Comparison of ENCODE assay signal across 17 mouse cellular contexts in the genomic region with DNA sequence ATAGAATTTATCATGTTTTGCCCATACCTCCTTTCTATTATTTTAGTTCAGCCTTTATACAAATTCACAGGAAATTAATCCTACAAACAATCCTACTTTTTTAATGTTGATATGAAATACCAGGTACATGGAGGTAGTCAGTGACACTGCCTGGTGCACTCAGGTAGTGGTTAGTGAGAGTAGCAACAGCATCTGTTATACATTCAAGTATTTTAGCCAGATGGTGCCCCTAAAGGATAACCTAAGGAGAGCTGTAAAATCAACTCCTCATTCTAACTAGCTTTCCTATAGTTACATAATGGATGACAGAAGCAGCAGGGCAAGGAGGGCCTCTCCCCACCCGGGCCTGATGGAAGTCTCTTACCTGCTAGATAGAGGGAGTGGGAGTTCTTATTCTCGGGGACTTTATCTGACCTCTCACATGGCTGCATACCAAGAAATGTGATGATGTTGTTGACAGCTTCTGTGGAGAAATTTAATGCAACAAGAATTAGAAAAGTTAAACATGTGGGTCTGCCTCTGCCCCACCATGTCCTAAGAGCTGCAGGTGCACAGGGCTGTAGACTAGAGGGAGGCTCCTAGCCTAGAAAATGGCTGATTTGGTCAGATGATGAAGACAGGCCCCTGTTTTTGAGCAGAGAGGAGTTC. TPM values are rescaled to one million over a fixed set of nuclear protein-coding genes. Genes with fewer than 3 reads are reported as not detected.
A peak's percentile ranks its signal among the peaks of the same experiment; 100 is the strongest.
DNase-seq lines count a peak whose midpoint lies in the region; ATAC-seq lines count a peak whose summit lies in the region.
"Had no signal": no experiment of that assay in that cellular context is flagged by ENCODE, and none has a peak within 500 bp of the region (broad histone marks: within the 10 kb centered on the region; RNA-seq: fewer than 3 reads in every experiment).

No protein-coding gene starts in this region.

- no peak overlapping the region for H3K9ac ChIP-seq in forebrain, embryonic 11.5 days (ENCODE audit: low read length)
- no peak overlapping the region for H3K9ac ChIP-seq in forebrain, embryonic 15.5 days (replicated peaks)
- H3K9ac ChIP-seq in heart, embryonic 15.5 days = no peak overlapping the region
- no peak overlapping the region for H3K9ac ChIP-seq in limb, embryonic 11.5 days (ENCODE audit: low read length)
- H3K9ac ChIP-seq in limb, embryonic 13.5 days = no peak overlapping the region
- H3K9ac ChIP-seq: embryonic facial prominence, embryonic 12.5 days; liver, embryonic 12.5 days had no signal

- H3K4me1 ChIP-seq in forebrain, embryonic 11.5 days (replicated peaks; ENCODE audit: control insufficient read depth, insufficient read depth, low read length) = no peaks in the 10 kb centered on the region
- H3K4me1 ChIP-seq in forebrain, embryonic 15.5 days = peaks cover 9% of the 10 kb centered on the region
- H3K4me1 ChIP-seq in heart, embryonic 15.5 days (replicated peaks) = 0 out of 2 replicates have a peak, but pooled peaks cover 11% of the 10 kb centered on the region
- 0 out of 2 replicates have a peak, but pooled peaks cover 2% of the 10 kb centered on the region for H3K4me1 ChIP-seq in limb, embryonic 11.5 days (ENCODE audit: control insufficient read depth, insufficient read depth, low read length)
- 0 out of 2 replicates have a peak, but pooled peaks cover 2% of the 10 kb centered on the region for H3K4me1 ChIP-seq in limb, embryonic 10.5 days
- 0 out of 2 replicates have a peak, but pooled peaks cover 5% of the 10 kb centered on the region for H3K4me1 ChIP-seq in limb, embryonic 13.5 days
- H3K4me1 ChIP-seq: embryonic facial prominence, embryonic 12.5 days; liver, embryonic 12.5 days had no signal

- no peak for DNase-seq in forebrain, embryonic 11.5 days (ENCODE audit: low spot score)
- DNase-seq in heart, postnatal 25 days (ENCODE audit: low spot score) = no peak
- peak; percentile 62 for DNase-seq in limb, embryonic 11.5 days (ENCODE audit: low spot score)
- DNase-seq in limb, embryonic 10.5 days (ENCODE audit: low spot score) = no peak
- DNase-seq in thymus, postnatal 25 days = no peak
- DNase-seq: adrenal gland, adult 2 months; cerebellum, postnatal 10 days; gastrocnemius, postnatal 14 days; kidney, postnatal 4 days; retina, postnatal 1 day had no signal

- 51% methylated on average over 2 of the region's 2 CpGs for WGBS in forebrain, embryonic 11.5 days
- 38% methylated on average over 2 of the region's 2 CpGs for WGBS in forebrain, embryonic 15.5 days
- 31% methylated on average over 2 of the region's 2 CpGs for WGBS in heart, embryonic 15.5 days
- 33% methylated on average over 2 of the region's 2 CpGs for WGBS in limb, embryonic 11.5 days
- WGBS in limb, embryonic 10.5 days = 45% methylated on average over 2 of the region's 2 CpGs
- 28% methylated on average over 2 of the region's 2 CpGs for WGBS in limb, embryonic 13.5 days

- no peaks in the 10 kb centered on the region for H3K27me3 ChIP-seq in forebrain, embryonic 11.5 days (ENCODE audit: control insufficient read depth, insufficient read depth, low read length)
- H3K27me3 ChIP-seq in forebrain, embryonic 15.5 days = no peaks in the 10 kb centered on the region
- H3K27me3 ChIP-seq in heart, embryonic 15.5 days = no peaks in the 10 kb centered on the region
- no peaks in the 10 kb centered on the region for H3K27me3 ChIP-seq in limb, embryonic 11.5 days (ENCODE audit: control insufficient read depth, insufficient read depth, low read length)
- H3K27me3 ChIP-seq in limb, embryonic 10.5 days (ENCODE audit: low read depth, poor library complexity, severe bottlenecking) = no peaks in the 10 kb centered on the region
- no peaks in the 10 kb centered on the region for H3K27me3 ChIP-seq in limb, embryonic 13.5 days
- H3K27me3 ChIP-seq: embryonic facial prominence, embryonic 12.5 days; liver, embryonic 12.5 days had no signal

- no peaks in the 10 kb centered on the region for H3K9me3 ChIP-seq in forebrain, embryonic 11.5 days (ENCODE audit: control insufficient read depth, low read length)
- H3K9me3 ChIP-seq in forebrain, embryonic 15.5 days = no peaks in the 10 kb centered on the region
- no peaks in the 10 kb centered on the region for H3K9me3 ChIP-seq in heart, embryonic 15.5 days (replicated peaks)
- no peaks in the 10 kb centered on the region for H3K9me3 ChIP-seq in limb, embryonic 11.5 days (ENCODE audit: control insufficient read depth, low read length)
- no peaks in the 10 kb centered on the region for H3K9me3 ChIP-seq in limb, embryonic 10.5 days (replicated peaks)
- no peaks in the 10 kb centered on the region for H3K9me3 ChIP-seq in limb, embryonic 13.5 days
- H3K9me3 ChIP-seq: embryonic facial prominence, embryonic 12.5 days; liver, embryonic 12.5 days had no signal

- no peak overlapping the region for H3K27ac ChIP-seq in forebrain, embryonic 11.5 days (ENCODE audit: low read depth, low read length)
- H3K27ac ChIP-seq in forebrain, embryonic 15.5 days (replicated peaks) = no peak overlapping the region; the same call in 1 of the 2 replicates
- H3K27ac ChIP-seq in heart, embryonic 15.5 days = no peak overlapping the region
- no peak overlapping the region for H3K27ac ChIP-seq in limb, embryonic 11.5 days (replicated peaks; ENCODE audit: low read depth, low read length)
- no peak overlapping the region for H3K27ac ChIP-seq in limb, embryonic 10.5 days
- no peak overlapping the region for H3K27ac ChIP-seq in limb, embryonic 13.5 days
- H3K27ac ChIP-seq: embryonic facial prominence, embryonic 12.5 days; liver, embryonic 12.5 days had no signal

- H3K4me3 ChIP-seq in forebrain, embryonic 11.5 days (ENCODE audit: low read depth, low read length) = no peak overlapping the region
- no peak overlapping the region for H3K4me3 ChIP-seq in forebrain, embryonic 15.5 days
- H3K4me3 ChIP-seq in heart, embryonic 15.5 days = no peak overlapping the region
- no peak overlapping the region for H3K4me3 ChIP-seq in limb, embryonic 11.5 days (ENCODE audit: low read depth, low read length)
- H3K4me3 ChIP-seq in limb, embryonic 10.5 days = no peak overlapping the region
- no peak overlapping the region for H3K4me3 ChIP-seq in limb, embryonic 13.5 days
- H3K4me3 ChIP-seq: embryonic facial prominence, embryonic 12.5 days; liver, embryonic 12.5 days had no signal

- peaks cover 8% of the 10 kb centered on the region; the same call in 1 of the 2 replicates for H3K36me3 ChIP-seq in forebrain, embryonic 11.5 days (ENCODE audit: control insufficient read depth, insufficient read depth, low read length)
- peaks cover 46% of the 10 kb centered on the region for H3K36me3 ChIP-seq in forebrain, embryonic 15.5 days
- peaks cover 44% of the 10 kb centered on the region for H3K36me3 ChIP-seq in heart, embryonic 15.5 days
- peaks cover 4% of the 10 kb centered on the region; the same call in 1 of the 2 replicates for H3K36me3 ChIP-seq in limb, embryonic 11.5 days (ENCODE audit: control insufficient read depth, insufficient read depth, low read length)
- peaks cover 66% of the 10 kb centered on the region for H3K36me3 ChIP-seq in limb, embryonic 10.5 days
- H3K36me3 ChIP-seq in limb, embryonic 13.5 days = peaks cover 48% of the 10 kb centered on the region

- no peak overlapping the region for H3K4me2 ChIP-seq in forebrain, embryonic 11.5 days (ENCODE audit: low read depth, low read length, severe bottlenecking)
- H3K4me2 ChIP-seq in forebrain, embryonic 15.5 days (replicated peaks) = no peak overlapping the region
- no peak overlapping the region for H3K4me2 ChIP-seq in heart, embryonic 15.5 days
- H3K4me2 ChIP-seq in limb, embryonic 11.5 days (ENCODE audit: low read depth, severe bottlenecking) = no peak overlapping the region
- no peak overlapping the region for H3K4me2 ChIP-seq in limb, embryonic 13.5 days (replicated peaks)
- H3K4me2 ChIP-seq: embryonic facial prominence, embryonic 12.5 days; liver, embryonic 12.5 days had no signal

- intact Hi-C loops in heart, postnatal 25 days (cut with DNase I) = no loop called here

- 0 out of 2 replicates have a peak, but pooled peaks have one; percentile 46 for ATAC-seq in forebrain, embryonic 11.5 days (replicated peaks; ENCODE audit: low FRiP score)
- ATAC-seq in forebrain, embryonic 15.5 days (replicated peaks) = no peak
- peak; percentile 28 for ATAC-seq in heart, embryonic 15.5 days (replicated peaks; ENCODE audit: insufficient number of reproducible peaks, insufficient read depth, low FRiP score, low read depth)
- peak; percentile 61 for ATAC-seq in limb, embryonic 11.5 days (ENCODE audit: insufficient number of reproducible peaks, low FRiP score, low TSS enrichment, low read depth)
- peak; percentile 26; the same call in 1 of the 2 replicates for ATAC-seq in limb, embryonic 13.5 days (ENCODE audit: low FRiP score, low read depth)
- ATAC-seq: inflammation-experienced regulatory T-cells, adult 6 months; liver, embryonic 12.5 days; midbrain, embryonic 16.5 days had no signal

RNA-seq across cellular contexts. Expression of a gene that starts 25.8 kb away (rescaled TPM):
- polyA plus RNA-seq in forebrain, embryonic 11.5 days (2014; fragmentation: Nextera tagmentation; extraction: Ambion mirVana) = 1,661 and 1,678 TPM in 2 replicates
- polyA plus RNA-seq in forebrain, embryonic 15.5 days (2015; fragmentation: Nextera tagmentation; extraction: Ambion mirVana) = 313 and 315 TPM in 2 replicates
- 1,527 and 1,993 TPM in 2 replicates for polyA plus RNA-seq in heart, embryonic 15.5 days (2015; fragmentation: Nextera tagmentation; extraction: Ambion mirVana)
- total RNA-seq in heart, postnatal 25 days (2021) = 10 to 100 TPM; 12.3 to 15.2 TPM
- 2,834 and 2,987 TPM in 2 replicates for polyA plus RNA-seq in limb, embryonic 11.5 days (2014; fragmentation: Nextera tagmentation; extraction: Ambion mirVana)
- 3,140 and 3,810 TPM in 2 replicates for polyA plus RNA-seq in limb, embryonic 10.5 days (2016; fragmentation: Nextera tagmentation; extraction: Ambion mirVana)
- polyA plus RNA-seq in limb, embryonic 13.5 days (2015; fragmentation: Nextera tagmentation; extraction: Ambion mirVana) = 1,770 and 1,957 TPM in 2 replicates

RNA-seq across cellular contexts. Expression of a gene that starts 55.6 kb away (rescaled TPM):
- 21.6 and 24.1 TPM in 2 replicates for polyA plus RNA-seq in forebrain, embryonic 11.5 days (2014; fragmentation: Nextera tagmentation; extraction: Ambion mirVana)
- polyA plus RNA-seq in forebrain, embryonic 15.5 days (2015; fragmentation: Nextera tagmentation; extraction: Ambion mirVana) = 14.9 and 17.3 TPM in 2 replicates
- 9.3 and 10.0 TPM in 2 replicates for polyA plus RNA-seq in heart, embryonic 15.5 days (2015; fragmentation: Nextera tagmentation; extraction: Ambion mirVana)
- 1 to 10 TPM; 1.9 to 3.1 TPM for total RNA-seq in heart, postnatal 25 days (2021)
- polyA plus RNA-seq in limb, embryonic 11.5 days (2014; fragmentation: Nextera tagmentation; extraction: Ambion mirVana) = 43.2 and 48.9 TPM in 2 replicates
- polyA plus RNA-seq in limb, embryonic 10.5 days (2016; fragmentation: Nextera tagmentation; extraction: Ambion mirVana) = 28.8 and 33.1 TPM in 2 replicates
- polyA plus RNA-seq in limb, embryonic 13.5 days (2015; fragmentation: Nextera tagmentation; extraction: Ambion mirVana) = 52.3 and 55.4 TPM in 2 replicates
